Mouse (Mus musculus) small intestine, adult 2 months (tissue): ENCODE measurements around the gene Ldlrad1.

ENCODE experiments used
- CTCF ChIP-seq: fragments of 200-500 bp; IDR thresholded peaks from 2 replicates; pipeline ENCODE4 v1.5.1; 2012; ENCODE audit warnings: low read depth, mild to moderate bottlenecking, control low read depth, inconsistent platforms, low read length, moderate library complexity, mixed read lengths; ENCODE audit not compliant: insufficient replicate concordance, insufficient read length; ENCODE audit errors: extremely low read depth
- POLR2A ChIP-seq: fragments of 200-500 bp; IDR thresholded peaks from 2 replicates; pipeline ENCODE4 v1.6.1; 2012; ENCODE audit warnings: low read depth, mild to moderate bottlenecking, control low read depth, inconsistent platforms, low read length, moderate library complexity

GRCm38 (mm10) chr4:107238253-107238652, 29.3 kb downstream of the Ldlrad1 start:
- TF ChIP-seq POLR2A: no peak
- TF ChIP-seq CTCF: no peak
